Mouse (Mus musculus): ENCODE data around the gene Myct1.

The Myct1 gene

GRCm38 (mm10) chr10:5593464-5593863 lies at the start of gene Myct1:
Gene Myct1, plus strand, starts transcription at chr10:5593775.
- DNase-seq (ENCODE audit: low spot score in 2 of 2), result no peak

- DNase-seq (ENCODE audit: low spot score in 2 of 2), result no peak
Measured at GRCm38 (mm10) chr10:5546428-5546827, 47.1 kb upstream of the Myct1 start.

- no peak for DNase-seq (ENCODE audit: low spot score in 2 of 2)
Measured at GRCm38 (mm10) chr10:5547769-5548168, 45.8 kb upstream of the Myct1 start.

- no peak for DNase-seq (ENCODE audit: low spot score in 2 of 2)
Measured at GRCm38 (mm10) chr10:5548651-5549050, 44.9 kb upstream of the Myct1 start.

- DNase-seq (ENCODE audit: low spot score in 2 of 2), result no peak
Measured at GRCm38 (mm10) chr10:5549871-5550167, 43.8 kb upstream of the Myct1 start.

GRCm38 (mm10) chr10:5550168-5551021 lies 43.2 kb upstream of the Myct1 start:
- peak; percentile 69 to 73 for DNase-seq (ENCODE audit: low spot score in 2 of 2)

GRCm38 (mm10) chr10:5551382-5551781 lies 42.2 kb upstream of the Myct1 start, which contains the start of gene Syne1:
Gene Syne1, minus strand, starts transcription at chr10:5551482.
- no peak for DNase-seq (ENCODE audit: low spot score in 2 of 2)

DNA sequence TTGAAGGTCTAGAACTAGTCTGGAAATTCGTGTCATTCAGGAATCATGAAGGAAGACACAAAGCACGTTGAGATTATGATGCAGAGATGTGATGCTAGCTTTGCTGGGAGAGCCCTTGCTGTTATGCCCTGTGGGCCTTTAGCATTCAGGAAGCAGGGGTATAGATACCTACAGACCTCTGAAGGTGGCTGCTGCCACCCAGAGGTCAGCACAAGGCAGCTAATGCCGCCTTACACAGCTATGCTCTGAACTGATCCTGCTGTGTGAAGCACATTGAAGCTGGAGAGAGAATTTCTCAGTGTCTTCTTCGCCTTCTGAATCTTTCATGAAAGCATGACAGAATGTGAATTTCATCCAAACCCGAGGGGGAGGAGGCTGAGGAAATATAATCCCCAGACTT lies 38.6 kb upstream of the Myct1 start:
- peak in 1 of 2 experiments; percentile 10 for DNase-seq (ENCODE audit: low spot score in 2 of 2)

GRCm38 (mm10) chr10:5558808-5559207 lies 34.8 kb upstream of the Myct1 start:
- no peak for DNase-seq (ENCODE audit: low spot score in 2 of 2)

DNA sequence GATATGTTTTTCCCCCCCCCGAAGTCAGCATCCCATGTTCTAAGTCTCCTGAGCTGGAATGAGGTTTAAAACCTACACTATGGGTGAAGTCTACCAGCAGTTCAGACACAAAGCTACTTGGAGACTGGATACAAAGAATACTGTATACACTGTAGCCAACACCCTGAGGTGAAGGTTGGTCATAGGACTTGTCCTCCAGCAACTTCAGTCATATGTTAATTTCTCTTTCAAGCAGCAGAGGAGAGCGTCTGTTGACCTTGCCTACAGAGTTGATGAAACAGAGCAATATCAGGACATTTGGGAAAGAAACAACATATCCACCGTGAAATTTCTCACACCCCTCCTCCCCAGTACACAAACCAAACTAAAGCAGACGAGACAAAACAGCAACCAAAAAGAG lies 33.0 kb upstream of the Myct1 start:
- DNase-seq (ENCODE audit: low spot score in 2 of 2), result no peak

GRCm38 (mm10) chr10:5561706-5562105 lies 31.9 kb upstream of the Myct1 start:
- DNase-seq (ENCODE audit: low spot score in 2 of 2), result no peak

GRCm38 (mm10) chr10:5568991-5569390 lies 24.6 kb upstream of the Myct1 start:
- DNase-seq (ENCODE audit: low spot score in 2 of 2), result peak; percentile 17 to 20

GRCm38 (mm10) chr10:5570059-5570458 lies 23.5 kb upstream of the Myct1 start:
- DNase-seq (ENCODE audit: low spot score in 2 of 2), result no peak

- no peak for DNase-seq (ENCODE audit: low spot score in 2 of 2)
Measured at GRCm38 (mm10) chr10:5571332-5571731, 22.2 kb upstream of the Myct1 start.

- DNase-seq (ENCODE audit: low spot score in 2 of 2), result no peak
Measured at GRCm38 (mm10) chr10:5573328-5573727, 20.2 kb upstream of the Myct1 start.

GRCm38 (mm10) chr10:5591061-5591460 lies 2.5 kb upstream of the Myct1 start:
- no peak for DNase-seq (ENCODE audit: low spot score in 2 of 2)

DNA sequence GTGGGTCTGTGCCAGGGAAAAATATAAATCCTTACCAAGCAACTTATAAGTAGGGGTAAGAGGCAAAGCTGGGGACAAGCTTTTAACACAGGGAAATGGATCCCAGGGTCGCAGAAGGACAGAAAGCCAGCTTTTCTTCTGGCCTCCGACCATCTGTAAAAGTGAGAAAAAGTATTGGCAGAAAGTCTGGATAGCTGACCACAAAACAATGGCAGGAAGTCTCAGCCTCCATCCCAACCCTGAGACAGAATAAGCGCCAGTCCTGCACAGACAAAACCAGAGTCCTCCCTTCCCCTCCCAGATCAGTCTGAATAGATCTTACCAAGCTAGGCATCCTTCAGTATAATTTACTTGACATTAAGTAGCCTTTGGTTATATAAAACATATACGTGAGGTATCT lies 1.6 kb upstream of the Myct1 start:
- no peak for DNase-seq (ENCODE audit: low spot score in 2 of 2)

DNA sequence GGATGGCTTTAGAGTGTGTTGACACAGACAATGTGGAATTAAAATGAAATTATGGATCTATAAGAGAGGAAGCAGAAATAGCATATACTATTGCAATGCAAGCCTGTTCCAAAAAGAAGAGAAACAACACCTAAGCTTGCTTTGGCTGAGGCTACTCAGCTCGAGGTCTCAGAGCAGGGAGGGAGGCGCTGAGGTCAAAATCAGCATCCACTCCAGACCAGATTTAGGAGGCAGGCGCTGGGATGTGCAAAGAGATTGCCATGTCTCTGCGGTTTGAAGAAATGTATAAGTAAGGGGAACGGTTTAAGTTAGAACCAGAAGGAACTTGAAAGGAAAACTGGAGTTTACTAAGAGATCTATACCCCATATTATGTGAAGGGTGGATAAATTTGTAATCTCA lies 882 bp downstream of the Myct1 start:
- DNase-seq (ENCODE audit: low spot score in 2 of 2), result no peak

DNA sequence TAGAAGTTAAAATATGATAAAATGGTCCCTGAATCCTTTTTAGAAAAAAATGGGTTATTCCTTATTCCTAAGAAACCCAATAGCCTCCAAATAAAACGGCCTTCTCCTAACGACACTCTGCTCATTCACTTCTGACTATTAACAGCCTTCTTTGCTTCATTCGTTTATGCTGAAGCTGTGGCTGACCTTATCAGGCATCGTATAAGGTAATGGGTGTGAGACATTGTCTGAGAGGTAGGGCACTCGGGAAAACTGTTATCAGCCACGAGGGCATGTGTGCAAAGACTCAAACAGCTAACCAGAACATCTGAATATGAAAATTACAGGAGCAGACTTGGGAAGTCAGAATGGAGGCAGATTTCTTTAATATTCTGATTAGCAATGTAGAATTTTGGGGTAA lies 3.0 kb downstream of the Myct1 start:
- DNase-seq (ENCODE audit: low spot score in 2 of 2), result no peak

DNA sequence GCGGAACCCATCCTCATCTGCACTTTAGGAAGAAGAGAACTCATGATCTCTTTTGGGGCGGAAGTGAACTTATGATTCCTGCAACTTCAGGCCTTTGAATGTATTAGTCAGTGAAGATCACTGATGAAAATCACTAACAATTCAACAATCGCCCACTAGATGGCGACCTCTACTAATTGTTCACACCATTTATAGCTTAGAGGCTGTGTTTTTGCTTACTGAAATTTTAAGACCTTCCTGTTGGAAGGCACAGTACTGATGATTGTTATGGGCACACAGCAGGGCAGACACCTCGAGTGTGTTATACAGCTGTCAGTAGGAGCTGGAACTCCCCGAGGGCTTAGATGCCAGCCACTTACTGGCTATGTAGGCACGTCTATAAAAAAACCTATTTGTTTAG lies 6.5 kb downstream of the Myct1 start:
- peak; percentile 78 to 85 for DNase-seq (ENCODE audit: low spot score in 2 of 2)

GRCm38 (mm10) chr10:5603512-5603911 lies 9.9 kb downstream of the Myct1 start:
- no peak for DNase-seq (ENCODE audit: low spot score in 2 of 2)

- DNase-seq (ENCODE audit: low spot score in 2 of 2), result no peak
Measured at GRCm38 (mm10) chr10:5604371-5604770, 10.8 kb downstream of the Myct1 start.

DNA sequence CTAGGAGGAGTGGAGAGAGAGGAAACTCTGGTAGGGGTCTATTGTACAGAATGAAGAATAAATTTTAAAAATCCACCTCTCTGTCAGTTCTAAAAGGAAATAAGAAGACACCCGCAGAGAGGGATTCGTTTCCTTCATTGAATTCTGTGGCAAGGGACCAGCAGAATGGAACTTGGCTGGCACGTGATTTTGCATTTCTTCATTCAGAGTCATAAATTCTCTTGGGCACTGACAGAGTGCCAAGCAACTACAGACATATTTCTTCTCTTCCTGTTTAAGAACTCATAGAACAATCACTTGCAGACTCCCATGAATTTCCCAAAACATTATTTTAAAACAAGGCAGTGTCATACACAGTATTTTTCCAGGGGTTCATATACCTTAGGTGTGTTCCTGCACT lies 15.3 kb downstream of the Myct1 start:
- DNase-seq (ENCODE audit: low spot score in 2 of 2), result no peak

Data from right cerebral cortex, adult 2 months (tissue).